Mouse (Mus musculus) liver, embryonic 14.5 days (tissue): Measurements from ENCODE around the gene Kbtbd12. TPM values are rescaled to one million over a fixed set of nuclear protein-coding genes. Genes with fewer than 3 reads are reported as not detected.

Experiments
- ATAC-seq: fragments of 200-750 bp; cut with Nextera tagmentation; 2 replicates; pipeline ENCODE4 v1.8.0; 2017; ENCODE audit warnings: moderate number of reproducible peaks, mild to moderate bottlenecking, moderate library complexity; ENCODE audit not compliant: insufficient read depth
- DNase-seq, 3 experiments: peaks; one replicate each; pipeline ENCODE4 v3.0.0-alpha.2; 2012 to 2013; ENCODE audit warnings: low read depth in 3 of 3, low spot score in 3 of 3
- H3K27ac ChIP-seq: fragments of 300-500 bp; sonication (generic); 2 replicates; pipeline ENCODE4 v1.5.1; 2014; ENCODE audit warnings: moderate library complexity, mild to moderate bottlenecking, control low read depth, inconsistent platforms
- H3K27me3 ChIP-seq: fragments of 300-500 bp; sonication (generic); 2 replicates; pipeline ENCODE4 v1.6.1; 2014; ENCODE audit warnings: mild to moderate bottlenecking, low read length, moderate library complexity; ENCODE audit not compliant: control insufficient read depth, insufficient read depth
- H3K36me3 ChIP-seq: fragments of 300-500 bp; sonication (generic); replicated peaks from 2 replicates; pipeline ENCODE4 v1.6.1; 2014; ENCODE audit warnings: low read depth; ENCODE audit not compliant: control insufficient read depth, insufficient read depth
- H3K4me1 ChIP-seq, 2 experiments: fragments of 200-500 bp in 1 of 2; fragments of 300-500 bp in 1 of 2; sonication (generic) in 1 of 2; replicated peaks; 2 replicates each; pipeline ENCODE4 v1.6.1; 2012 to 2014; ENCODE audit warnings: antibody characterized with exemption in 1 of 2, inconsistent platforms in 1 of 2, low read length in 1 of 2; ENCODE audit not compliant: control insufficient read depth in 2 of 2, insufficient read depth in 2 of 2
- H3K4me2 ChIP-seq: fragments of 300-500 bp; sonication (generic); 2 replicates; pipeline ENCODE4 v1.6.1; 2014; ENCODE audit warnings: low read depth, mild to moderate bottlenecking, control low read depth, moderate library complexity
- H3K4me3 ChIP-seq, 2 experiments: fragments of 200-500 bp in 1 of 2; fragments of 300-500 bp in 1 of 2; sonication (generic) in 1 of 2; 2 replicates each; pipeline ENCODE4 v1.5.1; 2012 to 2014; ENCODE audit warnings: low read depth in 2 of 2, low read length in 2 of 2, mild to moderate bottlenecking in 2 of 2, control low read depth in 1 of 2, inconsistent platforms in 1 of 2, moderate library complexity in 1 of 2; ENCODE audit not compliant: insufficient read depth in 1 of 2
- H3K9ac ChIP-seq: fragments of 300-500 bp; sonication (generic); replicated peaks from 2 replicates; pipeline ENCODE4 v1.6.1; 2014; ENCODE audit warnings: mild to moderate bottlenecking, control low read depth, moderate library complexity
- H3K9me3 ChIP-seq: fragments of 300-500 bp; sonication (generic); 2 replicates; pipeline ENCODE4 v1.6.1; 2016; ENCODE audit warnings: low read length, mixed read lengths; ENCODE audit not compliant: control insufficient read depth
- CTCF ChIP-seq: IDR thresholded peaks from 2 replicates; pipeline ENCODE4 v1.5.1; 2016; ENCODE audit warnings: antibody characterized with exemption, low read depth, control low read depth
- EP300 ChIP-seq: IDR thresholded peaks from 2 replicates; pipeline ENCODE4 v1.6.1; 2016; ENCODE audit warnings: antibody characterized with exemption, low read depth
- WGBS: fragments of 180-500 bp; shearing (Covaris S2); extraction: QIAGEN DNeasy Blood & Tissue Kit; methylation state at CpG from one replicate; pipeline ENCODE4 v1.1.7; 2014; ENCODE audit not compliant: insufficient replicate concordance; 5-methylcytosine and 5-hydroxymethylcytosine counted together
- polyA plus RNA-seq, 2 experiments: library from polyadenylated mRNA; depleted of rRNA in 1 of 2; stranded (reverse) in 1 of 2; unstranded in 1 of 2; fragments of >200 nt; fragmentation: Nextera tagmentation in 1 of 2; extraction: Ambion mirVana in 1 of 2; gene quantifications; 2 replicates each; pipeline versions ENCODE4 v1.2.1 to v1.2.3; 2012 to 2014

Gene Kbtbd12
- polyA plus RNA-seq, 2 experiments: 0.65 to 0.80 TPM

- Histone ChIP-seq H3K4me2 (no peak overlapping the region), H3K4me1 (peaks cover 4 to 7% of the 10 kb centered on the region in 2 experiments; a peak in 2 of 4 replicates), H3K9ac (no peak overlapping the region), H3K9me3 (no peaks in the 10 kb centered on the region), H3K36me3 (no peaks in the 10 kb centered on the region), H3K27me3 (no peaks in the 10 kb centered on the region), H3K4me3 (no peak overlapping the region), H3K27ac (no peak overlapping the region)
- no peak for DNase-seq
- 69% methylated on average over 6 of the region's 6 CpGs for WGBS
- ATAC-seq: no peak
- no peak for TF ChIP-seq CTCF
- no peak for TF ChIP-seq EP300
Measured at GRCm38 (mm10) chr6:88676753-88677736, 39.3 kb upstream of the Kbtbd12 start.

GRCm38 (mm10) chr6:88675815-88676214, 38.1 kb upstream of the Kbtbd12 start:
- DNase-seq (no peak), ATAC-seq (no peak)
- Histone ChIP-seq H3K9me3 (no peaks in the 10 kb centered on the region), H3K36me3 (no peaks in the 10 kb centered on the region), H3K27ac (no peak overlapping the region), H3K4me3 (no peak overlapping the region), H3K9ac (no peak overlapping the region), H3K4me1 (peaks cover 4 to 7% of the 10 kb centered on the region in 2 experiments; a peak in 2 of 4 replicates), H3K4me2 (no peak overlapping the region), H3K27me3 (no peaks in the 10 kb centered on the region)
- TF ChIP-seq EP300 (no peak), CTCF (no peak)
- WGBS: 66% methylated on average over 2 of the region's 2 CpGs

GRCm38 (mm10) chr6:88662284-88662683, 24.5 kb upstream of the Kbtbd12 start:
- Histone ChIP-seq H3K9me3 (no peaks in the 10 kb centered on the region), H3K4me3 (no peak overlapping the region), H3K4me1 (no peaks in the 10 kb centered on the region), H3K9ac (no peak overlapping the region), H3K36me3 (no peaks in the 10 kb centered on the region), H3K27ac (no peak overlapping the region), H3K4me2 (no peak overlapping the region), H3K27me3 (no peaks in the 10 kb centered on the region; the same call in 1 of the 2 replicates)
- 68% methylated on average over 3 of the region's 3 CpGs for WGBS
- no peak for DNase-seq
- ATAC-seq: no peak
- no peak for TF ChIP-seq EP300
- no peak for TF ChIP-seq CTCF

GRCm38 (mm10) chr6:88661696-88662095, 23.9 kb upstream of the Kbtbd12 start:
- Histone ChIP-seq H3K9me3 (no peaks in the 10 kb centered on the region), H3K4me1 (no peaks in the 10 kb centered on the region), H3K9ac (no peak overlapping the region), H3K4me2 (no peak overlapping the region), H3K4me3 (no peak overlapping the region), H3K27ac (no peak overlapping the region), H3K27me3 (no peaks in the 10 kb centered on the region; the same call in 1 of the 2 replicates), H3K36me3 (no peaks in the 10 kb centered on the region)
- TF ChIP-seq EP300 (no peak), CTCF (no peak)
- 63% methylated on average over 2 of the region's 2 CpGs for WGBS
- DNase-seq: no peak
- no peak for ATAC-seq

GRCm38 (mm10) chr6:88647564-88648295, 10.0 kb upstream of the Kbtbd12 start:
- no peaks in the 10 kb centered on the region for H3K36me3 ChIP-seq
- H3K9me3 ChIP-seq: no peaks in the 10 kb centered on the region
- WGBS: 74% methylated on average over 4 of the region's 4 CpGs
- H3K27me3 ChIP-seq: no peaks in the 10 kb centered on the region
- ATAC-seq (no peak), DNase-seq (no peak)
- no peak overlapping the region for H3K4me3 ChIP-seq
- no peak for TF ChIP-seq EP300
- no peak for TF ChIP-seq CTCF
- no peak overlapping the region for H3K4me2 ChIP-seq
- no peak overlapping the region for H3K9ac ChIP-seq
- peaks cover 0 to 5% of the 10 kb centered on the region in 2 experiments; a peak in 1 of 4 replicates for H3K4me1 ChIP-seq
- no peak overlapping the region for H3K27ac ChIP-seq
